Mouse (Mus musculus) hindbrain, embryonic 12.5 days (tissue): ENCODE measurements around the gene Evx1. TPM values are rescaled to one million over a fixed set of nuclear protein-coding genes. Genes with fewer than 3 reads are reported as not detected.
A peak's percentile ranks its signal among the peaks of the same experiment; 100 is the strongest.
"Not testable (repeated sequence)": the region's sequence is repeated elsewhere in the genome, so short reads cannot be mapped to it uniquely, and the experiment has no call there.

Source experiments
- ATAC-seq: fragments of 200-750 bp; cut with Nextera tagmentation; 2 replicates; pipeline ENCODE4 v1.8.0; 2017; ENCODE audit warnings: moderate TSS enrichment; ENCODE audit not compliant: low FRiP score
- H3K27ac ChIP-seq: fragments of 300-500 bp; sonication (generic); 2 replicates; pipeline ENCODE4 v1.5.1; 2016; ENCODE audit warnings: mild to moderate bottlenecking
- H3K27me3 ChIP-seq: fragments of 300-500 bp; sonication (generic); 2 replicates; pipeline ENCODE4 v1.6.1; 2016; ENCODE audit warnings: mild to moderate bottlenecking
- H3K36me3 ChIP-seq: fragments of 300-500 bp; sonication (generic); 2 replicates; pipeline ENCODE4 v1.6.1; 2016; ENCODE audit warnings: mild to moderate bottlenecking
- H3K4me1 ChIP-seq: fragments of 300-500 bp; sonication (generic); 2 replicates; pipeline ENCODE4 v1.6.1; 2016
- H3K4me2 ChIP-seq: fragments of 300-500 bp; sonication (generic); replicated peaks from 2 replicates; pipeline ENCODE4 v1.6.1; 2016; ENCODE audit warnings: mild to moderate bottlenecking
- H3K4me3 ChIP-seq: fragments of 300-500 bp; sonication (generic); 2 replicates; pipeline ENCODE4 v1.5.1; 2016; ENCODE audit warnings: mild to moderate bottlenecking
- H3K9ac ChIP-seq: fragments of 300-500 bp; sonication (generic); 2 replicates; pipeline ENCODE4 v1.6.1; 2016; ENCODE audit warnings: mild to moderate bottlenecking, moderate library complexity
- H3K9me3 ChIP-seq: fragments of 300-500 bp; sonication (generic); replicated peaks from 2 replicates; pipeline ENCODE4 v1.6.1; 2016; ENCODE audit warnings: mild to moderate bottlenecking
- WGBS: fragments of 180-500 bp; shearing (Covaris S2); methylation state at CpG from one replicate; pipeline ENCODE4 v1.1.7; 2016; 5-methylcytosine and 5-hydroxymethylcytosine counted together
- polyA plus RNA-seq: library from polyadenylated mRNA; unstranded; fragments of >200 nt; fragmentation: Nextera tagmentation; extraction: Ambion mirVana; gene quantifications from 2 replicates; pipeline ENCODE4 v1.2.1, GENCODE M21; 2016

Gene Evx1
- polyA plus RNA-seq, 1 experiment from 2014 or later, result 11.5 TPM

DNA sequence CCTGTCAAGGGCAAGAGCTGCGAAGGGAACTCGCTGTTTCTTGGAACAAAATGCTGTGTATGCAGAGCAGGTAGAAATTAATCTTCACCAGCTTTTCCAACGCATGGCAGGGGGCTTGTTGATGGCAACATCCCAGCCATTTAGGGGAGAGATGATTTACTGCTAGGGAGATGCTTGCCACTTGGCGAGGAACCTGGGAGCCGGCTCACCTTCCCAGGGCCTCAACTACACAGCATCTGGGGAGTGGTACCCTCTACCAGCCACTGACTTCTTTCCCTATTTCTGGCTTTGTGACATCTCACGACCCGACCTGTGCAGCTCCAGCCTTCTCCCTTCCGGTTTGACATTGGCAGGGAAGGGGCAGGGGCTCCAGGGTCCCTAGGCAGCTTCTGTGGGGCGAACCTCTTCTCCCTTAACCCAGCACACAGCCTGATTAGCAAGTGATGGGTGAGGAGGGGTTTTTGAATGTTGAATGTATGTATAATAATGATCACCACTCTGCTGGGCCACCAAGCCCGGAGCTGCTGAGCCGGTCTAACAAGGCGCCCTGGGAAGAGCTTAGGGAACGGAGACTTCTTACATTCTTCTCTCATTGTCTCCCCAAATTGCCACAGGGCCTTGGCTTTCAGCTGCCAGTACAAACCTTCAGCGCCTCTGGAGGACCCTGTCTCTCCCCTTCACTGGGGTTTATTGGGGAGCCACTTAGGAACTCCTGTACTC lies 4.3 kb downstream of the Evx1 start:
- no peak for ATAC-seq
- Histone ChIP-seq H3K4me3 (no peak overlapping the region), H3K9ac (no peak overlapping the region; the same call in 1 of the 2 replicates), H3K4me1 (peaks cover 12% of the 10 kb centered on the region), H3K9me3 (no peaks in the 10 kb centered on the region), H3K27ac (peak overlapping the region; percentile 56), H3K27me3 (peaks cover 92% of the 10 kb centered on the region), H3K36me3 (no peaks in the 10 kb centered on the region), H3K4me2 (peak overlapping the region; percentile 44)
- WGBS, result 4% methylated on average over 14 of the region's 14 CpGs

DNA sequence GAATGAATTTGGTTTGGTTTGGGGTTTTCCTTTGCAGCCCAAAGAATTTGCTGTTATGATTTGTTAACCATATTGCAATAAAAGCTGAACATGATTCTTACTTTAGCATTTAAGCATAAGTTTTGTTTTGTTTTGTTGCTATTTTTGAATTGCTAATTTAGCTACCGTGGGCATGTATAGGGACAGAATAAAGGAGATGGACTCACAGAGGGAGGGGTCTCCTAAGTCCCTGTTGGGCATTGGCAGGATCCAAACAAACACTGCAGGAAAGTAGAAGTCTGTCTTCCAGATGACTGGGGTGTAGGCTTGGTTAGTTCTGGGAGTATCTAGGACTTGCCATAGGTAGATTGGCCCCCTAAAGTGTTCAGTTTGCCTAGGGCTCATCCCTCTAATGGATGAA lies 5.0 kb downstream of the Evx1 start:
- no peaks in the 10 kb centered on the region for H3K9me3 ChIP-seq
- no peak overlapping the region; the same call in 1 of the 2 replicates for H3K4me2 ChIP-seq
- 0 out of 2 replicates have a peak overlapping the region, but pooled peaks have one; percentile 45 for H3K27ac ChIP-seq
- H3K4me3 ChIP-seq, result no peak overlapping the region
- H3K9ac ChIP-seq, result no peak overlapping the region
- 16% methylated on average over 1 of the region's 1 CpGs for WGBS
- H3K36me3 ChIP-seq, result no peaks in the 10 kb centered on the region
- H3K4me1 ChIP-seq, result peaks cover 12% of the 10 kb centered on the region
- peaks cover 94% of the 10 kb centered on the region for H3K27me3 ChIP-seq
- no peak for ATAC-seq

DNA sequence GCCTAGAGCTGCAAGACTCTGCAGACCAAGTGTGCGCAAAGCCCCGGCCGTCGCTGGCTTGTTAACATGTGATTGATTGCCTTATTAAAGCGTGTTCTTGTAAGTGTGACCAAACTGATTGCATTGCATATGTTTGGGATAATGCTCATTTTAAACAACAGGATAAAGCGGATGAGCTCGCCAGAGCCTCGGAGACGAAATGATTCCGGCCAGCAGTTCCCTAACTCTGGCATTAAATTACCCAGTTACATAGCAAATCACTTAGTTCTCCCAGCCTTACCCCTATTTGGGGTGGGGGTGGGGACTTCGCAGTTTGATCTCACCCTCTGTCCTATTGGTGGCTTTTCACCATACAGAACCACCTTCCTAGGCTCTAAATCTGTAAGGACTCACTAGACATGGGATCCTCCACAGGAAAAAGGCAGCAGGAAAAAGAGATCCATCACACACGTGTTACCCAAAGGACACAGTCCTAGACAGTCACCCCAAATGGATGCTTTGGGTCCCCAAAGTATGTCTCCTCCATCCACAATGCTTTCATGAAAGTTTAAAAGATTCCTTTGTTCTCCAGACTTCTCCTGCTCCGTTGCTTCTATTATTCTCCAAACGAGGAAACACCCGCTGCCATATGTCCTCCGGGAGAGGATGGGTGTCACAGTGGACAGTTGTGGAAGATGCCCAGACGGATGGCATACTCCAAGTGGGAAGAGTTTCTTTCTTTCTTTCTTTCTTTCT lies 6.8 kb downstream of the Evx1 start:
- 1% methylated on average over 17 of the region's 17 CpGs for WGBS
- H3K4me2 ChIP-seq, result no peak overlapping the region
- H3K36me3 ChIP-seq, result no peaks in the 10 kb centered on the region
- no peak overlapping the region for H3K4me3 ChIP-seq
- no peak overlapping the region; the same call in 1 of the 2 replicates for H3K27ac ChIP-seq
- no peak overlapping the region for H3K9ac ChIP-seq
- H3K4me1 ChIP-seq, result peaks cover 12% of the 10 kb centered on the region
- no peaks in the 10 kb centered on the region for H3K9me3 ChIP-seq
- 0 out of 2 replicates have a peak, but pooled peaks have one; percentile 20 for ATAC-seq
- peaks cover 92% of the 10 kb centered on the region for H3K27me3 ChIP-seq

DNA sequence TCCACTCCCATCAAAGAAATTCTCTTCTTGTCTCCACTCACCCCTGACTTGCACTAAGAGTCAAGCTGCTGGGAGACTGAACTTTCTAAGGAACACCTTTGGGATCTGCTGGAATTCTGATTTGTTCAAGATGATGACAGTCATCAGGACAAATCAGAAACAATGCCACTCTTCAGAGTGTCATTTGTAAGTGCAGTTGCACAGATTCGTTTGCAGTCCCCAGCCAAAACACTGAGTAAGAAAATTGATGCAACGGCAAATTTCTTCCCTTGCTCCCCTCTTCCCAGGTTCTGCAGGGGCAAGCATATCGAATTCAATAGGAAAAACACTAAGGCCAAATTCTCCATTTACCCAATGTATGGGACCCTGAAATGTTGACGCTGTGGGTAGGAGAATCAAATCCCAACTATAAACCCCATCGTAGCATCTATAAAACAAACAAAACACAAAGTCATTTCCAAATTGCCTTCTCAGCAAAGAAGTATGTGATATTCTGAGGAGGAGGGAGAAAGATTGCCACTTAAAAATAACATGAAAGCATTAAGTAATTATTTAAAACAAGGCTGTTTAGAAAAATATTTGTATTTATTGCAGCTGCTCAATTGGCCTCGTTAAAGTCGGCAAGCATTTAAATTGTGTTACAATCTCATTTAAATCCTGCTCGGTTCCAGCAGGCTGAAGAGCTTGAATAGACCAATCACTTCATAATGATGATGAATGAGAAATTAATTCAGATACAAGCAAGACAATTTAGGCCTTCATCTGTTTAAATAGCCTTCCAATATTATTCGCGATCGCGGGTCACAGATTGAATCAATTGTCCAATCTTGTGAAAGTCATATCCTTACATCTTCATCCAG lies 7.9 kb downstream of the Evx1 start:
- no peak overlapping the region for H3K4me2 ChIP-seq
- peaks cover 92% of the 10 kb centered on the region for H3K27me3 ChIP-seq
- WGBS, result 3% methylated on average over 12 of the region's 12 CpGs

DNA sequence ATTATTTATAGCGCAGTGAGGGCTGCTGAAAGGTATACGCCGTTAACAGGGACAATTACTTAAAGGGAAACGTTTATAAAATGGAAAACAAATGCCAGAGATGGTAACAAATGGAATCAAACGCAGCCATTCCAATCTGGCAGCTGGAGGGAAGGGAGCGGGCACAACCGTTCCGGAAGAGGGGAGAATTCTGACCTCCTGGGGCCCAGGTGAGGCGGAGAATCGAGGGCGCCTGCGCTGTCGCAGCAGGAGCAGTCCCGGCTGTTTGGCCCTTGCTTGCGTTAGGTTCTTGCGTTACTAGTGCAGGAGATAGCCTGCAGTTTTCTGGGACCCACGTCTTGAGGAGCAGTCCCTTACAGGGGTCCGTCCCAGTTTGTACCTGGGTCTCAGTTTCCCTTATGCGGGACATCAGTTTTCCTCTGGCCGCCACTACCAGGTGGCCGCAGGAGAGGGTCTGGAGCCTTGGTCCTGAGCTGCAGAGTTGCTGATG lies 8.6 kb downstream of the Evx1 start:
- no peak overlapping the region for H3K4me3 ChIP-seq
- no peak overlapping the region for H3K9ac ChIP-seq
- H3K4me1 ChIP-seq, result peaks cover 6% of the 10 kb centered on the region; the same call in 1 of the 2 replicates
- no peak for ATAC-seq
- no peak overlapping the region for H3K27ac ChIP-seq
- no peaks in the 10 kb centered on the region for H3K36me3 ChIP-seq
- 2% methylated on average over 21 of the region's 21 CpGs for WGBS
- H3K9me3 ChIP-seq, result no peaks in the 10 kb centered on the region
- H3K27me3 ChIP-seq, result peaks cover 93% of the 10 kb centered on the region
- H3K4me2 ChIP-seq, result no peak overlapping the region

More for the DNA sequence above, 7.9 kb downstream of the Evx1 start:
- Histone ChIP-seq H3K9me3 (no peaks in the 10 kb centered on the region), H3K36me3 (no peaks in the 10 kb centered on the region), H3K9ac (no peak overlapping the region), H3K4me3 (no peak overlapping the region), H3K4me1 (peaks cover 12% of the 10 kb centered on the region), H3K27ac (no peak overlapping the region)
- no peak for ATAC-seq

DNA sequence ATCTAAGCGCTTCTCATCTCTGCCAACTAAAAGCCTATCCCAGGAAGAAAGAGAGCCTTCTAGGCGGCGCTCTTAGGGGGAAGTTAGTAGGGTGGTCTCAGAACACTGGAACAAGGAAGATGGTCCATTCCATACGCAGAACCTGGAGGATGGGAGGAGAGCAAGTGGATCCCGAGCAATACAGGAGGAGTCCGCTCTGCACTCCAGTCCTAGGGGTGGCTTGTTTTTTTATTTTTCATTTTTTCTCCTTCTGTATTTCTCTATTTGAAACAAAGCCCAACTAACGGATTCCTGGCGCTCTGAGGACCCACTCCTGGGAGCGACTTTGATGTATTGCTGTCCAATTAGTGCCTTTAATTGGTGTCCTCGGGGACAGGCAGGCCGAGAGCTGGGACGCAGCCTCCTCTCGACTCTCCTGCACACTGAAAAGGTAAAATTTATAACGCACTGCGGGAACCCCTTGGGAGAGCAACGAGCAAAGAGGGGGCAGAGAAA lies 9.5 kb downstream of the Evx1 start:
- no peak for ATAC-seq
- Histone ChIP-seq H3K4me1 (0 out of 2 replicates have a peak, but pooled peaks cover 4% of the 10 kb centered on the region), H3K27ac (0 out of 2 replicates have a peak overlapping the region, but pooled peaks have one; percentile 31), H3K36me3 (no peaks in the 10 kb centered on the region), H3K27me3 (peaks cover 89% of the 10 kb centered on the region), H3K9me3 (no peaks in the 10 kb centered on the region), H3K9ac (no peak overlapping the region), H3K4me3 (0 out of 2 replicates have a peak overlapping the region, but pooled peaks have one; percentile 7), H3K4me2 (0 out of 2 replicates have a peak overlapping the region, but pooled peaks have one; percentile 8)
- under 1% methylated on average over 16 of the region's 16 CpGs for WGBS

DNA sequence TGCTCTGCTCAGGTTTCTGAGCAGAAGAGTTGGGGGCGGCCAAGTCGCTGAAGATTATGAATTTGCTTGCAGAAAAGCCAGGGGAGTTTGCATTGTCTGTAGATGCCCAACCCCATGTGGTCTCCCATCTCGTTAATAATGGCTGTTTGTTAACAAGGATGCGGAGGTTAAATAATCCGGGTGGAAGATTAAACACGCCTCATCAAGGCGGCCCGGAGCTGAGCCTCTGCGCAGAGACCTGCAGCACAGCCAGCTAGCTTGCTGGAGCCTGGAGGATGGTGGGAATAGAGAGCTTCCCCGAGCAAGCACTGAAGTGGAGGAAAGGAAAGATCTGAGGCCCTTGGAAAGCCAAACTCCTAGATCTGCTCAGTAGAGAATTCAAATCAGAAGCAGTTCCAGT lies 10.0 kb downstream of the Evx1 start:
- H3K4me2 ChIP-seq, result 0 out of 2 replicates have a peak overlapping the region, but pooled peaks have one; percentile 8
- H3K9ac ChIP-seq, result no peak overlapping the region
- H3K27me3 ChIP-seq, result peaks cover 87% of the 10 kb centered on the region
- no peaks in the 10 kb centered on the region for H3K36me3 ChIP-seq
- no peak overlapping the region for H3K4me3 ChIP-seq
- WGBS, result 2% methylated on average over 10 of the region's 10 CpGs
- ATAC-seq, result no peak
- H3K9me3 ChIP-seq, result no peaks in the 10 kb centered on the region
- H3K27ac ChIP-seq, result 0 out of 2 replicates have a peak overlapping the region, but pooled peaks have one; percentile 31
- 0 out of 2 replicates have a peak, but pooled peaks cover 4% of the 10 kb centered on the region for H3K4me1 ChIP-seq

DNA sequence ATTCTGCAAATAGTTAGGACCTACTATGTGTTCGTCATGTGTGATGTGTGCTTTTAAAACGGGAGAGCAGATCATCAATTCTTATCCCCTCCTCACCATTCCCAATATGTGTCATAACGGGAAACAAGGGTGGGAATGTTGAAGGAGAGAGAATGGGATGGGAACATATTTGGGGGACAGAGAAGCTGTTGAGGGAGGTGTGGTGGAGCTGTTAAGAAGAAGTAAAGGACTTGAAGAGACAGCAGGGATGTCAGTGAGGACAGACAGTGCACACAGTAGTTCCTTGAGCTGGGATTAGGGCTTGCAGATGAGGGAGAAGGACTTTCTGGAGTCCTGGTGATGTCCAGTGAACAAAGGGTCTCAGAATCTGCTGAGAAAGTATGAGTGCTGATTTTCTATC lies 10.8 kb downstream of the Evx1 start:
- no peak for ATAC-seq
- H3K4me2 ChIP-seq, result no peak overlapping the region
- H3K4me3 ChIP-seq, result no peak overlapping the region
- H3K4me1 ChIP-seq, result 0 out of 2 replicates have a peak, but pooled peaks cover 4% of the 10 kb centered on the region
- H3K9ac ChIP-seq, result no peak overlapping the region
- H3K27ac ChIP-seq, result no peak overlapping the region
- WGBS, result 33% methylated on average over 3 of the region's 3 CpGs
- peaks cover 86% of the 10 kb centered on the region for H3K27me3 ChIP-seq
- no peaks in the 10 kb centered on the region for H3K9me3 ChIP-seq
- H3K36me3 ChIP-seq, result no peaks in the 10 kb centered on the region

DNA sequence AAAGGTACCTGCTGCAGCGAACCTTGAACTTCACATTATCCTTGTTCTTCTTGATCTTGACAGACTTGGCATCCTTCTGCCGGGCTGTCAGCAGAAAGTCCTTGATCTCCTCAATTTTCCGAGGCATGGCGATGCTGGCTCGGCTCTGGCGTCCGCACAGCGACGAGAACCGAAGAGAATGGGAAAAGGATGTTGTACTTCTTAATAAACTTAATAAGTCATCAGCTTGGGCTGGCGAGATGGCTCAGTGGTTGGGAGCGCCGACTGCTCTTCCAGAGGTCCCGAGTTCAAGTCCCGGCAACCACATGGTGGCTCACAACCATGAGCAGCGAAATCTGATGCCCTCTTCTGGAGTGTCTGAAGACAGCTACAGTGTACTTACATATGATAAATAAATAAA lies 33.5 kb downstream of the Evx1 start:
- H3K4me3 ChIP-seq, H3K36me3 ChIP-seq, H3K4me1 ChIP-seq, ATAC-seq, H3K4me2 ChIP-seq, H3K9ac ChIP-seq, H3K27me3 ChIP-seq, H3K9me3 ChIP-seq, H3K27ac ChIP-seq: not testable (repeated sequence)
- 96% methylated on average over 16 of the region's 16 CpGs for WGBS

DNA sequence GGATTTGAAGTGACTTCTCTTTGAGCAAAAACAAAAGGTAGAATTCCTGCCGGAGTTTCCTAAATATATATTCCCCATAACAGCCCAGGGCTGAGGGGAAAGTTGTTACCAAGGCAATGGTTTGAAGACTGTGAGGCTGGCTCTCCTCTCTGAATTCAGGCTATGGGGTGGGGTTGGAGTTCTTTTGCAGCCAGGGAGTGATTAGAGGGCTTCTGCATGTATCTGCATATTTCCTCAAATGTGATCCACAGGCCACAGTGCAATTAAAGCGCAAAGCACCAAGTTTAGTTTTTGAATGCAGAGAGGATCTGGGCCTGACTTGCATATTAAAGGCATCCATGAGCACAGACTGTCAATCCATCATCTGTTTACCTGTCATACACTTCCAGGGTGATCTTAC lies 52.7 kb downstream of the Evx1 start:
- Histone ChIP-seq H3K27ac (no peak overlapping the region), H3K27me3 (0 out of 2 replicates have a peak, but pooled peaks cover 3% of the 10 kb centered on the region), H3K9ac (no peak overlapping the region), H3K36me3 (no peaks in the 10 kb centered on the region), H3K4me3 (no peak overlapping the region), H3K9me3 (no peaks in the 10 kb centered on the region), H3K4me2 (no peak overlapping the region), H3K4me1 (peaks cover 29% of the 10 kb centered on the region)
- 58% methylated on average over 2 of the region's 2 CpGs for WGBS
- ATAC-seq, result no peak; the same call in 1 of the 2 replicates

DNA sequence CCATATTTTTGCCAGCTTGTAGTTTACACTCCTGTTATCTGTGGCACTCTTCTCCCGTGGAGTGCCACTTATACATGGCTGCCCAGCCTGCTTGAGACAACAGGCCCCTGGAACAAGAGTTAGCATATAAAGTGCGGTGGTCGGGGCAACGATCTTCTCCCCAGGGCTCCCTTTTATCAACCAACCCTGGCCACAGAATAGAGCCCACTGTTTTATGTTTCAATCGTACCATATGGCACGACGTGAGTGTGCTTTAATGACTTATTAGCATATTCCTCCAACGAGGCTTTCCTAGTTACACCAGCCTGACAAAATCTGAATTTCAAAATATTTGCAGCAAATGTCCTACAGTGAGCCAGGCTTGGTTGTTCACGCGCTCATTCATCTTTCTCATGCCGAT lies 53.2 kb downstream of the Evx1 start:
- H3K36me3 ChIP-seq, result no peaks in the 10 kb centered on the region
- no peaks in the 10 kb centered on the region for H3K9me3 ChIP-seq
- WGBS, result 36% methylated on average over 11 of the region's 11 CpGs
- 0 out of 2 replicates have a peak, but pooled peaks cover 3% of the 10 kb centered on the region for H3K27me3 ChIP-seq
- peaks cover 29% of the 10 kb centered on the region for H3K4me1 ChIP-seq
- H3K4me2 ChIP-seq, result peak overlapping the region; percentile 24; the same call in 1 of the 2 replicates
- no peak overlapping the region for H3K9ac ChIP-seq
- peak; percentile 77 for ATAC-seq
- peak overlapping the region; percentile 64 for H3K27ac ChIP-seq
- H3K4me3 ChIP-seq, result no peak overlapping the region
